Mouse (Mus musculus) ES-E14 (cell line): ENCODE results near the gene Pde7b.

ENCODE experiments used
- CHD2 ChIP-seq: IDR thresholded peaks from 2 replicates; pipeline ENCODE4 v1.6.1; 2014; ENCODE audit warnings: mild to moderate bottlenecking, low read depth, low read length, inconsistent platforms
- HCFC1 ChIP-seq: IDR thresholded peaks from 2 replicates; pipeline ENCODE4 v1.6.1; 2012; ENCODE audit warnings: low read length, inconsistent platforms, borderline replicate concordance; ENCODE audit not compliant: insufficient read depth
- MAFK ChIP-seq: IDR thresholded peaks from 2 replicates; pipeline ENCODE4 v1.6.1; 2014; ENCODE audit warnings: mild to moderate bottlenecking, low read depth, low read length, inconsistent platforms; ENCODE audit not compliant: insufficient read depth
- ZC3H11A ChIP-seq: IDR thresholded peaks from 2 replicates; pipeline ENCODE4 v1.6.1; 2012; ENCODE audit warnings: low read depth, mild to moderate bottlenecking, inconsistent platforms, low read length, borderline replicate concordance
- ZNF384 ChIP-seq: IDR thresholded peaks from 2 replicates; pipeline ENCODE4 v1.6.1; 2012; ENCODE audit warnings: low read depth, low read length, inconsistent platforms

DNA sequence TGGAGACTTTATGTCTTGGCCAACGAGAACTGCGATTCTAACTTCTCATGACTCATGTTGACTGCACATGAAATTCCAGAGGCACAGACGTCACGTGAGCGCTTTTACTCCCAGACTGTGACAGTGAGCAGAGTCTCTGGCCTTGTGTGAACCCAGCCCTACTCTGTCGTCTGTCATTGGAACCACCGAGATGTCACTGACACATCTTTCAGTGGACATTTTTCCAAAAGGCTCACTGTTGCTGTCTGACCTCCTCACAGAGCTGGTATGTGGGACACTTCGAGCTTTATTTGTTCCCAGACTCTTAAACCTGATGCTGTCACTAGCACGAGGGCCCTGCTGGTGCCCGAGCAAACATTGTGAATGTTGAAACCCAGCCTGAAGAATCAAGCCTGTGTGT, 315.7 kb downstream of the Pde7b start:
- TF ChIP-seq HCFC1 (no peak), MAFK (no peak), ZC3H11A (no peak), ZNF384 (no peak), CHD2 (no peak)
